In genomic region chr16:72350422-72350821, GRCm38 (mm10) we compare ENCODE assay signal across 31 mouse cellular contexts. TPM values are rescaled to one million over a fixed set of nuclear protein-coding genes. Genes with fewer than 3 reads are reported as not detected.
A peak's percentile ranks its signal among the peaks of the same experiment; 100 is the strongest.
DNase-seq lines count a peak whose midpoint lies in the region; ATAC-seq lines count a peak whose summit lies in the region.
"Had no signal": no experiment of that assay in that cellular context is flagged by ENCODE, and none has a peak within 500 bp of the region (broad histone marks: within the 10 kb centered on the region; RNA-seq: fewer than 3 reads in every experiment).

No protein-coding gene starts in this region.

- no peak overlapping the region for H3K4me3 ChIP-seq in midbrain, embryonic 14.5 days (replicated peaks; ENCODE audit: low read depth, low read length)
- no peak overlapping the region for H3K4me3 ChIP-seq in midbrain, embryonic 15.5 days
- no peak overlapping the region for H3K4me3 ChIP-seq in embryonic facial prominence, embryonic 13.5 days
- no peak overlapping the region for H3K4me3 ChIP-seq in limb, embryonic 10.5 days
- H3K4me3 ChIP-seq: erythroblast, embryonic 14.5 days; forebrain, embryonic 12.5 days; heart, adult 2 months; heart, embryonic 12.5 days; kidney, embryonic 15.5 days; liver, embryonic 12.5 days; midbrain, embryonic 12.5 days; stomach, embryonic 15.5 days had no signal

- 0 out of 2 replicates have a peak overlapping the region, but pooled peaks have one; percentile 5 for H3K27ac ChIP-seq in midbrain, embryonic 14.5 days (replicated peaks; ENCODE audit: low read depth, low read length)
- no peak overlapping the region for H3K27ac ChIP-seq in midbrain, embryonic 15.5 days
- H3K27ac ChIP-seq in embryonic facial prominence, embryonic 13.5 days: peak overlapping the region; percentile 35; the same call in 1 of the 2 replicates
- H3K27ac ChIP-seq in limb, embryonic 10.5 days: no peak overlapping the region
- H3K27ac ChIP-seq: forebrain, embryonic 12.5 days; heart, adult 2 months; kidney, embryonic 15.5 days; liver, embryonic 12.5 days; midbrain, embryonic 12.5 days; stomach, embryonic 15.5 days had no signal

- peak; percentile 1 for DNase-seq in CD4-positive, CD25-positive, alpha-beta regulatory T cell, adult 2 months (ENCODE audit: low read depth, low spot score)
- no peak for DNase-seq in midbrain, embryonic 14.5 days
- peak; percentile 6 for DNase-seq in T-cell, adult 2 months (ENCODE audit: low spot score)
- DNase-seq in limb, embryonic 10.5 days (ENCODE audit: low spot score): no peak
- DNase-seq in layer of hippocampus, postnatal 25 days (ENCODE audit: extremely low spot score in 1 of 2, low spot score in 1 of 2): no peak
- DNase-seq: adrenal gland, adult 8-10 months; cerebellum, adult 9-10 months; gastrocnemius, postnatal 25 days; heart, adult 2 months; heart, postnatal 14 days; kidney, adult 18-20 months; kidney, postnatal 25 days; liver, postnatal 0 days; lung, postnatal 36 days; right cerebral cortex, postnatal 25 days had no signal

- H3K4me2 ChIP-seq in midbrain, embryonic 14.5 days (ENCODE audit: low read length): no peak overlapping the region
- H3K4me2 ChIP-seq in midbrain, embryonic 15.5 days: no peak overlapping the region
- peak overlapping the region; percentile 26 for H3K4me2 ChIP-seq in embryonic facial prominence, embryonic 13.5 days
- H3K4me2 ChIP-seq: forebrain, embryonic 12.5 days; heart, embryonic 12.5 days; kidney, embryonic 15.5 days; liver, embryonic 12.5 days; midbrain, embryonic 12.5 days; stomach, embryonic 15.5 days had no signal

- H3K9me3 ChIP-seq in midbrain, embryonic 14.5 days (ENCODE audit: control insufficient read depth, low read length): no peaks in the 10 kb centered on the region
- H3K9me3 ChIP-seq in midbrain, embryonic 15.5 days: no peaks in the 10 kb centered on the region
- no peaks in the 10 kb centered on the region for H3K9me3 ChIP-seq in embryonic facial prominence, embryonic 13.5 days
- no peaks in the 10 kb centered on the region for H3K9me3 ChIP-seq in limb, embryonic 10.5 days (replicated peaks)
- H3K9me3 ChIP-seq: forebrain, embryonic 12.5 days; heart, embryonic 12.5 days; kidney, embryonic 15.5 days; liver, embryonic 12.5 days; midbrain, embryonic 12.5 days; stomach, embryonic 15.5 days had no signal

- no peaks in the 10 kb centered on the region for H3K4me1 ChIP-seq in midbrain, embryonic 14.5 days (ENCODE audit: control insufficient read depth, insufficient read depth, low read length)
- H3K4me1 ChIP-seq in midbrain, embryonic 15.5 days: peaks cover 2% of the 10 kb centered on the region; the same call in 1 of the 2 replicates
- H3K4me1 ChIP-seq in embryonic facial prominence, embryonic 13.5 days: peaks cover 11% of the 10 kb centered on the region
- H3K4me1 ChIP-seq in limb, embryonic 10.5 days: peaks cover 8% of the 10 kb centered on the region; the same call in 1 of the 2 replicates
- H3K4me1 ChIP-seq: forebrain, embryonic 12.5 days; heart, embryonic 12.5 days; kidney, embryonic 15.5 days; liver, embryonic 12.5 days; stomach, embryonic 15.5 days had no signal

- 73% methylated on average over 5 of the region's 5 CpGs for WGBS in midbrain, embryonic 14.5 days
- 82% methylated on average over 5 of the region's 5 CpGs for WGBS in midbrain, embryonic 15.5 days
- 18% methylated on average over 5 of the region's 5 CpGs for WGBS in embryonic facial prominence, embryonic 13.5 days
- 75% methylated on average over 5 of the region's 5 CpGs for WGBS in limb, embryonic 10.5 days

- H3K36me3 ChIP-seq in midbrain, embryonic 14.5 days (ENCODE audit: control insufficient read depth, insufficient read depth, low read length): no peaks in the 10 kb centered on the region
- no peaks in the 10 kb centered on the region for H3K36me3 ChIP-seq in midbrain, embryonic 15.5 days (replicated peaks)
- no peaks in the 10 kb centered on the region for H3K36me3 ChIP-seq in embryonic facial prominence, embryonic 13.5 days
- no peaks in the 10 kb centered on the region for H3K36me3 ChIP-seq in limb, embryonic 10.5 days
- H3K36me3 ChIP-seq: forebrain, embryonic 12.5 days; heart, embryonic 12.5 days; kidney, embryonic 15.5 days; liver, embryonic 12.5 days; midbrain, embryonic 12.5 days; stomach, embryonic 15.5 days had no signal

- H3K27me3 ChIP-seq in midbrain, embryonic 14.5 days (ENCODE audit: control insufficient read depth, insufficient read depth, low read length): no peaks in the 10 kb centered on the region
- H3K27me3 ChIP-seq in midbrain, embryonic 15.5 days (replicated peaks): no peaks in the 10 kb centered on the region
- H3K27me3 ChIP-seq in embryonic facial prominence, embryonic 13.5 days: no peaks in the 10 kb centered on the region
- H3K27me3 ChIP-seq in limb, embryonic 10.5 days (ENCODE audit: low read depth, poor library complexity, severe bottlenecking): no peaks in the 10 kb centered on the region
- H3K27me3 ChIP-seq: forebrain, embryonic 12.5 days; heart, embryonic 12.5 days; kidney, embryonic 15.5 days; liver, embryonic 12.5 days; midbrain, embryonic 12.5 days; stomach, embryonic 15.5 days had no signal

- no peak for ATAC-seq in CD4-positive, CD25-positive, alpha-beta regulatory T cell, adult 4 months
- ATAC-seq in midbrain, embryonic 14.5 days (ENCODE audit: low FRiP score, low TSS enrichment): no peak
- no peak for ATAC-seq in midbrain, embryonic 15.5 days (replicated peaks)
- ATAC-seq in embryonic facial prominence, embryonic 13.5 days (ENCODE audit: insufficient number of reproducible peaks, insufficient read depth, low FRiP score, low TSS enrichment, low read depth): peak; percentile 81; the same call in 1 of the 2 replicates
- ATAC-seq: activated CD4-positive, CD25-positive, alpha-beta regulatory T cell, adult 4 months; hindbrain, embryonic 16.5 days; liver, embryonic 12.5 days; liver, postnatal 0 days had no signal

- H3K9ac ChIP-seq in midbrain, embryonic 14.5 days (replicated peaks; ENCODE audit: low read length): no peak overlapping the region
- H3K9ac ChIP-seq in midbrain, embryonic 15.5 days: no peak overlapping the region
- H3K9ac ChIP-seq in embryonic facial prominence, embryonic 13.5 days: no peak overlapping the region
- H3K9ac ChIP-seq: forebrain, embryonic 12.5 days; heart, embryonic 12.5 days; kidney, embryonic 15.5 days; liver, embryonic 12.5 days; liver, postnatal 0 days; midbrain, embryonic 12.5 days; stomach, embryonic 15.5 days had no signal

RNA-seq across cellular contexts. Expression of gene Robo1, which starts 42.3 kb away (rescaled TPM):
- under 1 TPM in 1 of 2 experiments, not detected in 1; 0.20 TPM for polyA plus RNA-seq in CD4-positive, CD25-positive, alpha-beta regulatory T cell, adult 4 months (2017; shearing (Covaris generic))
- polyA plus RNA-seq in midbrain, embryonic 14.5 days (2014; fragmentation: Nextera tagmentation; extraction: Ambion mirVana): 62.2 and 91.8 TPM in 2 replicates
- 60.7 and 66.9 TPM in 2 replicates for polyA plus RNA-seq in midbrain, embryonic 15.5 days (2015; fragmentation: Nextera tagmentation; extraction: Ambion mirVana)
- polyA plus RNA-seq in embryonic facial prominence, embryonic 13.5 days (2015; fragmentation: Nextera tagmentation; extraction: Ambion mirVana): 62.8 and 63.8 TPM in 2 replicates
- polyA plus RNA-seq in limb, embryonic 10.5 days (2016; fragmentation: Nextera tagmentation; extraction: Ambion mirVana): 28.4 and 42.1 TPM in 2 replicates
- total RNA-seq in layer of hippocampus, postnatal 25 days (2021): 10 to 100 TPM; 57.9 to 75.6 TPM
- total RNA-seq: common myeloid progenitor, adult 5-6 weeks; megakaryocyte, adult 5-6 weeks; monocyte, adult 5-6 weeks; neutrophil, adult 5-6 weeks had no signal
- polyA plus RNA-seq: activated CD4-positive, CD25-positive, alpha-beta regulatory T cell, adult 4 months; erythroblast, embryonic 14.5 days had no signal

Comparison
In these comparisons a context has a peak if more than half of its experiments do, and no peak if none do; other contexts are left out.
1. H3K27ac ChIP-seq: peak in midbrain, embryonic 14.5 days (single experiment) and embryonic facial prominence, embryonic 13.5 days (single experiment); none in midbrain, embryonic 15.5 days (single experiment) and limb, embryonic 10.5 days (single experiment).
2. DNase-seq: peak in CD4-positive, CD25-positive, alpha-beta regulatory T cell, adult 2 months (single experiment) and T-cell, adult 2 months (single experiment); none in midbrain, embryonic 14.5 days (single experiment), limb, embryonic 10.5 days (single experiment) and layer of hippocampus, postnatal 25 days (0 of 2).
3. RNA of gene Robo1, which starts 42.3 kb away (polyA plus RNA-seq): 62.2 to 91.8 TPM in midbrain, embryonic 14.5 days, 60.7 to 66.9 TPM in midbrain, embryonic 15.5 days, 62.8 to 63.8 TPM in embryonic facial prominence, embryonic 13.5 days and 28.4 to 42.1 TPM in limb, embryonic 10.5 days; 0.20 TPM in CD4-positive, CD25-positive, alpha-beta regulatory T cell, adult 4 months; every median in the first group is over 10 times any median in the second.